Mouse (Mus musculus): ENCODE measurements around the gene Tas1r1.

GRCm38 (mm10) chr4:152074548-152074947, 36.2 kb upstream of the Tas1r1 start:
- TF ChIP-seq CTCF (IDR thresholded peaks at IDR 0.05; ENCODE audit: control insufficient read depth, insufficient read depth, insufficient replicate concordance, low read depth, low read length) (peak; percentile 11; the same call in 1 of the 2 replicates), POLR2A (IDR thresholded peaks at IDR 0.05; ENCODE audit: control insufficient read depth, low read depth, low read length) (no peak)

All from testis, adult 2 months (tissue).